Mouse (Mus musculus) embryonic fibroblast, embryonic 13.5 days (primary cell): ENCODE results near the gene Ubl7. TPM values are rescaled to one million over a fixed set of nuclear protein-coding genes. Genes with fewer than 3 reads are reported as not detected.

Source experiments
- H3K27ac ChIP-seq: 2 replicates; pipeline ENCODE4 v1.5.1; 2012; ENCODE audit warnings: low read length, control low read depth, inconsistent platforms; ENCODE audit not compliant: insufficient read depth
- H3K4me1 ChIP-seq: 2 replicates; pipeline ENCODE4 v1.6.1; 2011; ENCODE audit warnings: low read length; ENCODE audit not compliant: control insufficient read depth, insufficient read depth
- H3K4me3 ChIP-seq: 2 replicates; pipeline ENCODE4 v1.5.1; 2011; ENCODE audit warnings: mild to moderate bottlenecking, control low read depth, low read length; ENCODE audit not compliant: insufficient read depth
- CTCF ChIP-seq: IDR thresholded peaks from 2 replicates; pipeline ENCODE4 v1.5.1; 2011; ENCODE audit warnings: mild to moderate bottlenecking, control low read depth, low read length, moderate library complexity, borderline replicate concordance; ENCODE audit not compliant: insufficient read depth
- POLR2A ChIP-seq: IDR thresholded peaks from 2 replicates; pipeline ENCODE4 v1.6.1; 2011; ENCODE audit warnings: low read depth, mild to moderate bottlenecking, control low read depth, low read length, moderate library complexity
- polyA plus RNA-seq: library from polyadenylated mRNA; stranded (reverse); fragments of >200 nt; gene quantifications from 2 replicates; pipeline ENCODE4 v1.2.4, GENCODE M21; 2011; ENCODE audit warnings: low read depth; ENCODE audit not compliant: missing spikeins, insufficient read length

Ubl7 gene
- polyA plus RNA-seq, 1 experiment: 55.2 TPM

GRCm38 (mm10) chr9:57935683-57936437 is 25.1 kb downstream of the Ubl7 start:
- no peak for TF ChIP-seq POLR2A
- peak; percentile 90 for TF ChIP-seq CTCF
- Histone ChIP-seq H3K4me1 (peaks cover 10% of the 10 kb centered on the region), H3K4me3 (no peak overlapping the region), H3K27ac (no peak overlapping the region)

- Histone ChIP-seq H3K4me1 (peaks cover 10% of the 10 kb centered on the region), H3K27ac (no peak overlapping the region), H3K4me3 (no peak overlapping the region)
- TF ChIP-seq POLR2A: no peak
- no peak for TF ChIP-seq CTCF
Measured at GRCm38 (mm10) chr9:57937171-57937570, 26.4 kb downstream of the Ubl7 start.

- H3K4me1 ChIP-seq: peaks cover 10% of the 10 kb centered on the region
- TF ChIP-seq POLR2A (no peak), CTCF (no peak)
- H3K4me3 ChIP-seq: no peak overlapping the region
- H3K27ac ChIP-seq: peak overlapping the region; percentile 1; the same call in 1 of the 2 replicates
Measured at GRCm38 (mm10) chr9:57937651-57938050, 26.9 kb downstream of the Ubl7 start.

GRCm38 (mm10) chr9:57938225-57939055 is 27.7 kb downstream of the Ubl7 start:
- Histone ChIP-seq H3K27ac (peak overlapping the region; percentile 42; the same call in 1 of the 2 replicates), H3K4me3 (no peak overlapping the region), H3K4me1 (peaks cover 10% of the 10 kb centered on the region)
- TF ChIP-seq CTCF (no peak), POLR2A (no peak)

- Histone ChIP-seq H3K4me3 (peak within 1 kb of the TSS; percentile 63), H3K4me1 (peaks cover 10% of the 10 kb centered on the region), H3K27ac (peak within 1 kb of the TSS; percentile 42; the same call in 1 of the 2 replicates)
- TF ChIP-seq CTCF (no peak), POLR2A (peak; percentile 80; the same call in 1 of the 2 replicates)
Measured at GRCm38 (mm10) chr9:57939431-57940348, 28.9 kb downstream of the Ubl7 start, which contains the start of gene Sema7a. Gene Sema7a, plus strand, starts transcription at chr9:57940112.

- TF ChIP-seq CTCF: no peak
- TF ChIP-seq POLR2A: no peak
- H3K4me3 ChIP-seq: peak overlapping the region; percentile 63
- peaks cover 10% of the 10 kb centered on the region for H3K4me1 ChIP-seq
- no peak overlapping the region for H3K27ac ChIP-seq
Measured at GRCm38 (mm10) chr9:57940349-57940794, 29.6 kb downstream of the Ubl7 start.

GRCm38 (mm10) chr9:57940861-57941638 is 30.3 kb downstream of the Ubl7 start:
- peaks cover 10% of the 10 kb centered on the region for H3K4me1 ChIP-seq
- peak overlapping the region; percentile 40 for H3K4me3 ChIP-seq
- no peak overlapping the region for H3K27ac ChIP-seq
- TF ChIP-seq CTCF (no peak), POLR2A (no peak)

GRCm38 (mm10) chr9:57942039-57942438 is 31.3 kb downstream of the Ubl7 start:
- TF ChIP-seq CTCF (no peak), POLR2A (no peak)
- Histone ChIP-seq H3K4me3 (no peak overlapping the region), H3K27ac (no peak overlapping the region), H3K4me1 (peaks cover 10% of the 10 kb centered on the region)
